Mouse (Mus musculus) liver, embryonic 14.5 days (tissue): Measurements from ENCODE around the gene Fam240a. TPM values are rescaled to one million over a fixed set of nuclear protein-coding genes. Genes with fewer than 3 reads are reported as not detected.

Source experiments
- ATAC-seq: fragments of 200-750 bp; cut with Nextera tagmentation; 2 replicates; pipeline ENCODE4 v1.8.0; 2017; ENCODE audit warnings: moderate number of reproducible peaks, mild to moderate bottlenecking, moderate library complexity; ENCODE audit not compliant: insufficient read depth
- DNase-seq, 3 experiments: peaks; one replicate each; pipeline ENCODE4 v3.0.0-alpha.2; 2012 to 2013; ENCODE audit warnings: low read depth in 3 of 3, low spot score in 3 of 3
- H3K27ac ChIP-seq: fragments of 300-500 bp; sonication (generic); 2 replicates; pipeline ENCODE4 v1.5.1; 2014; ENCODE audit warnings: moderate library complexity, mild to moderate bottlenecking, control low read depth, inconsistent platforms
- H3K27me3 ChIP-seq: fragments of 300-500 bp; sonication (generic); 2 replicates; pipeline ENCODE4 v1.6.1; 2014; ENCODE audit warnings: mild to moderate bottlenecking, low read length, moderate library complexity; ENCODE audit not compliant: control insufficient read depth, insufficient read depth
- H3K36me3 ChIP-seq: fragments of 300-500 bp; sonication (generic); replicated peaks from 2 replicates; pipeline ENCODE4 v1.6.1; 2014; ENCODE audit warnings: low read depth; ENCODE audit not compliant: control insufficient read depth, insufficient read depth
- H3K4me1 ChIP-seq, 2 experiments: fragments of 200-500 bp in 1 of 2; fragments of 300-500 bp in 1 of 2; sonication (generic) in 1 of 2; replicated peaks; 2 replicates each; pipeline ENCODE4 v1.6.1; 2012 to 2014; ENCODE audit warnings: antibody characterized with exemption in 1 of 2, inconsistent platforms in 1 of 2, low read length in 1 of 2; ENCODE audit not compliant: control insufficient read depth in 2 of 2, insufficient read depth in 2 of 2
- H3K4me2 ChIP-seq: fragments of 300-500 bp; sonication (generic); 2 replicates; pipeline ENCODE4 v1.6.1; 2014; ENCODE audit warnings: low read depth, mild to moderate bottlenecking, control low read depth, moderate library complexity
- H3K4me3 ChIP-seq, 2 experiments: fragments of 200-500 bp in 1 of 2; fragments of 300-500 bp in 1 of 2; sonication (generic) in 1 of 2; 2 replicates each; pipeline ENCODE4 v1.5.1; 2012 to 2014; ENCODE audit warnings: low read depth in 2 of 2, low read length in 2 of 2, mild to moderate bottlenecking in 2 of 2, control low read depth in 1 of 2, inconsistent platforms in 1 of 2, moderate library complexity in 1 of 2; ENCODE audit not compliant: insufficient read depth in 1 of 2
- H3K9ac ChIP-seq: fragments of 300-500 bp; sonication (generic); replicated peaks from 2 replicates; pipeline ENCODE4 v1.6.1; 2014; ENCODE audit warnings: mild to moderate bottlenecking, control low read depth, moderate library complexity
- H3K9me3 ChIP-seq: fragments of 300-500 bp; sonication (generic); 2 replicates; pipeline ENCODE4 v1.6.1; 2016; ENCODE audit warnings: low read length, mixed read lengths; ENCODE audit not compliant: control insufficient read depth
- CTCF ChIP-seq: IDR thresholded peaks from 2 replicates; pipeline ENCODE4 v1.5.1; 2016; ENCODE audit warnings: antibody characterized with exemption, low read depth, control low read depth
- EP300 ChIP-seq: IDR thresholded peaks from 2 replicates; pipeline ENCODE4 v1.6.1; 2016; ENCODE audit warnings: antibody characterized with exemption, low read depth
- WGBS: fragments of 180-500 bp; shearing (Covaris S2); extraction: QIAGEN DNeasy Blood & Tissue Kit; methylation state at CpG from one replicate; pipeline ENCODE4 v1.1.7; 2014; ENCODE audit not compliant: insufficient replicate concordance; 5-methylcytosine and 5-hydroxymethylcytosine counted together
- polyA plus RNA-seq, 2 experiments: library from polyadenylated mRNA; depleted of rRNA in 1 of 2; stranded (reverse) in 1 of 2; unstranded in 1 of 2; fragments of >200 nt; fragmentation: Nextera tagmentation in 1 of 2; extraction: Ambion mirVana in 1 of 2; gene quantifications; 2 replicates each; pipeline versions ENCODE4 v1.2.1 to v1.2.3; 2012 to 2014

Gene Fam240a
- polyA plus RNA-seq, 2 experiments, result not detected

- DNase-seq, result no peak
- Histone ChIP-seq H3K4me2 (no peak overlapping the region), H3K4me3 (no peak overlapping the region), H3K9ac (no peak overlapping the region), H3K4me1 (no peaks in the 10 kb centered on the region), H3K36me3 (no peaks in the 10 kb centered on the region), H3K27me3 (no peaks in the 10 kb centered on the region), H3K27ac (no peak overlapping the region), H3K9me3 (no peaks in the 10 kb centered on the region)
- TF ChIP-seq CTCF (no peak), EP300 (no peak)
- 50% methylated on average over 21 of the region's 21 CpGs for WGBS
- ATAC-seq, result no peak
Measured at GRCm38 (mm10) chr9:110914631-110915236, 1.9 kb downstream of the Fam240a start.

- WGBS, result 40% methylated on average over 6 of the region's 6 CpGs
- Histone ChIP-seq H3K9ac (no peak overlapping the region), H3K9me3 (no peaks in the 10 kb centered on the region), H3K4me1 (no peaks in the 10 kb centered on the region), H3K4me3 (no peak overlapping the region), H3K4me2 (no peak overlapping the region), H3K27ac (no peak overlapping the region), H3K27me3 (no peaks in the 10 kb centered on the region), H3K36me3 (no peaks in the 10 kb centered on the region)
- no peak for ATAC-seq
- no peak for DNase-seq
- TF ChIP-seq EP300, result no peak
- TF ChIP-seq CTCF, result no peak
Measured at GRCm38 (mm10) chr9:110909371-110909967, 7.2 kb downstream of the Fam240a start.

- H3K4me3 ChIP-seq, result no peak overlapping the region
- H3K9me3 ChIP-seq, result no peaks in the 10 kb centered on the region
- H3K4me1 ChIP-seq, result no peaks in the 10 kb centered on the region
- TF ChIP-seq EP300 (no peak), CTCF (no peak)
- DNase-seq (no peak), ATAC-seq (no peak)
- 72% methylated on average over 3 of the region's 3 CpGs for WGBS
- no peaks in the 10 kb centered on the region for H3K27me3 ChIP-seq
- no peak overlapping the region for H3K27ac ChIP-seq
- no peak overlapping the region for H3K4me2 ChIP-seq
- H3K9ac ChIP-seq, result no peak overlapping the region
- no peaks in the 10 kb centered on the region for H3K36me3 ChIP-seq
Measured at GRCm38 (mm10) chr9:110908631-110909016, 8.0 kb downstream of the Fam240a start.

GRCm38 (mm10) chr9:110907838-110908630 is 8.6 kb downstream of the Fam240a start:
- ATAC-seq (no peak), DNase-seq (no peak)
- no peak overlapping the region for H3K27ac ChIP-seq
- H3K4me2 ChIP-seq, result no peak overlapping the region
- TF ChIP-seq CTCF, result no peak
- no peak for TF ChIP-seq EP300
- no peak overlapping the region for H3K9ac ChIP-seq
- no peaks in the 10 kb centered on the region for H3K9me3 ChIP-seq
- no peaks in the 10 kb centered on the region for H3K36me3 ChIP-seq
- 61% methylated on average over 4 of the region's 4 CpGs for WGBS
- H3K27me3 ChIP-seq, result no peaks in the 10 kb centered on the region
- no peak overlapping the region for H3K4me3 ChIP-seq
- no peaks in the 10 kb centered on the region for H3K4me1 ChIP-seq

- Histone ChIP-seq H3K27me3 (no peaks in the 10 kb centered on the region), H3K4me2 (no peak overlapping the region), H3K9me3 (no peaks in the 10 kb centered on the region), H3K4me1 (no peaks in the 10 kb centered on the region), H3K4me3 (no peak overlapping the region), H3K9ac (no peak overlapping the region), H3K36me3 (no peaks in the 10 kb centered on the region), H3K27ac (no peak overlapping the region)
- TF ChIP-seq CTCF (no peak), EP300 (no peak)
- 80% methylated on average over 11 of the region's 11 CpGs for WGBS
- ATAC-seq (no peak), DNase-seq (no peak)
Measured at GRCm38 (mm10) chr9:110907201-110907837, 9.3 kb downstream of the Fam240a start.
